Mouse (Mus musculus) neural tube, embryonic 11.5 days (tissue): ENCODE measurements around the gene Uhrf2. TPM values are rescaled to one million over a fixed set of nuclear protein-coding genes. Genes with fewer than 3 reads are reported as not detected.

ENCODE experiments used
- ATAC-seq: fragments of 200-750 bp; cut with Nextera tagmentation; 2 replicates; pipeline ENCODE4 v1.8.0; 2017; ENCODE audit warnings: moderate number of reproducible peaks, mild to moderate bottlenecking, moderate TSS enrichment, moderate library complexity; ENCODE audit not compliant: insufficient read depth, low FRiP score, low TSS enrichment
- DNase-seq: peaks from one replicate; pipeline ENCODE4 v3.0.0-alpha.2; 2015; ENCODE audit warnings: low spot score
- H3K27ac ChIP-seq: fragments of 300-500 bp; sonication (generic); 2 replicates; pipeline ENCODE4 v1.5.1; 2014; ENCODE audit warnings: low read depth, mild to moderate bottlenecking, low read length
- H3K27me3 ChIP-seq: fragments of 300-500 bp; sonication (generic); 2 replicates; pipeline ENCODE4 v1.6.1; 2014; ENCODE audit warnings: mild to moderate bottlenecking, low read length, mixed read lengths; ENCODE audit not compliant: control insufficient read depth, insufficient read depth
- H3K36me3 ChIP-seq: fragments of 300-500 bp; sonication (generic); 2 replicates; pipeline ENCODE4 v1.6.1; 2014; ENCODE audit warnings: mild to moderate bottlenecking, low read length, moderate library complexity, mixed read lengths; ENCODE audit not compliant: control insufficient read depth, insufficient read depth
- H3K4me1 ChIP-seq: fragments of 300-500 bp; sonication (generic); 2 replicates; pipeline ENCODE4 v1.6.1; 2014; ENCODE audit warnings: low read length, mixed read lengths; ENCODE audit not compliant: control insufficient read depth, insufficient read depth
- H3K4me2 ChIP-seq: fragments of 300-500 bp; sonication (generic); 2 replicates; pipeline ENCODE4 v1.6.1; 2014; ENCODE audit warnings: low read depth, mild to moderate bottlenecking, moderate library complexity
- H3K4me3 ChIP-seq: fragments of 300-500 bp; sonication (generic); 2 replicates; pipeline ENCODE4 v1.5.1; 2014; ENCODE audit warnings: low read depth, low read length
- H3K9ac ChIP-seq: fragments of 300-500 bp; sonication (generic); 2 replicates; pipeline ENCODE4 v1.6.1; 2014; ENCODE audit warnings: mild to moderate bottlenecking, low read length
- H3K9me3 ChIP-seq: fragments of 300-500 bp; sonication (generic); 2 replicates; pipeline ENCODE4 v1.6.1; 2016; ENCODE audit warnings: low read length; ENCODE audit not compliant: control insufficient read depth
- WGBS: fragments of 180-500 bp; shearing (Covaris S2); extraction: QIAGEN DNeasy Blood & Tissue Kit; methylation state at CpG from one replicate; pipeline ENCODE4 v1.1.7; 2014; 5-methylcytosine and 5-hydroxymethylcytosine counted together
- polyA plus RNA-seq: library from polyadenylated mRNA; unstranded; fragments of >200 nt; fragmentation: Nextera tagmentation; extraction: Ambion mirVana; gene quantifications from 2 replicates; pipeline ENCODE4 v1.2.1, GENCODE M21; 2014

Uhrf2 gene
- polyA plus RNA-seq, 1 experiment from 2014 or later = 79.1 TPM

DNA sequence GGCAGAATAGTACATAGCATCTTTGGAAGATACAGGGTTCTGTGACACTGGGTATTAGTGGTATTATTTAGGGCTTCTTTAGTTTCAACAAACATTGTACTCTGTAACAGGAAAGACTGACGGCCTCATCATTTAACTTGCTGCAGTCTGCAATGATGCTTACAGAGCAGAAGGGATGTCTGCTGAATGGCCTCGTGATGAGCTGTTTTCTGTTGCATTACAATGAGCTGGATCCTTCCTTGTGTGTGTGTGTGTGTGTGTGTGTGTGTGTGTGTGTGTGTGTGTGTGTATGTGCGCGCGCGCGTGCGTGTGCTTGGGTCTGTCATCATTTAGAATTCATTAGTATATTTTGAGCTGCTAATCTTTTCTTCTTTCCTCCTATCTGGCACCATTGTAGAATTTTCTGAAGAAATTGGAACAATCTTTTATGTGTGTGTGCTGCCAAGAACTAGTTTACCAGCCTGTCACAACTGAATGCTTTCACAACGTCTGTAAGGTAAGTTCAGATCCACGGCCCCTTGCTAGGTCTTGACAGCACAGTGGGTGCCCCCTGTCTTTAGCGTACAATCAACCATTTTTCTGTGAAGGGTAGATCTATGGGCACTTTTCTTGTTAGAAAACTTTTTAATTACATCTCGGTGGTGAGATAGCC is 61.5 kb downstream of the Uhrf2 start:
- ATAC-seq = no peak
- no peaks in the 10 kb centered on the region for H3K27me3 ChIP-seq
- H3K4me3 ChIP-seq = no peak overlapping the region
- no peak overlapping the region for H3K9ac ChIP-seq
- peaks cover 15% of the 10 kb centered on the region for H3K36me3 ChIP-seq
- H3K4me1 ChIP-seq = no peaks in the 10 kb centered on the region
- H3K4me2 ChIP-seq = no peak overlapping the region
- WGBS = 91% methylated on average over 12 of the region's 12 CpGs
- no peak for DNase-seq
- H3K9me3 ChIP-seq = no peaks in the 10 kb centered on the region
- no peak overlapping the region for H3K27ac ChIP-seq

DNA sequence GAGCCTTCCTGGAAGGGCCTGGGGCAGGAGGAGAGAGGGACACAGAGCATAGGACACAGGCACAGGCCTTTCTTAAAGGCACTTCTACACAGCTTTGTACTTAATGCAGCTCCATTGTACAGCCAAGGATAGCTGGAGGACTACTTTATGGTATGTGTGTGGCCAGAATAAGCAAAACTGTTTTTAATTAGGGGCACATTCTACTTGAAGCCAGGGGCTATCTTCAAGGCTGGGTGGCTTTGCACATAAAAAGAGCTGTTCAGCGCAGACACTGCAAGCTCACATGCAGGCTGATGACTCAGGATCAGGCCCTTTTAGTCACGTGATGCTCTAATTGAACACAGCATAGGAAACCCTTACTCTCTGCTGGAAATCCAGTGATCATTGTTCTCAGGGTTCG is 65.9 kb downstream of the Uhrf2 start:
- peak; percentile 52 for ATAC-seq
- H3K9ac ChIP-seq = no peak overlapping the region
- no peak overlapping the region for H3K4me3 ChIP-seq
- peaks cover 12% of the 10 kb centered on the region for H3K36me3 ChIP-seq
- WGBS = 75% methylated on average over 3 of the region's 3 CpGs
- no peaks in the 10 kb centered on the region for H3K4me1 ChIP-seq
- DNase-seq = no peak
- H3K27ac ChIP-seq = no peak overlapping the region
- no peaks in the 10 kb centered on the region for H3K27me3 ChIP-seq
- H3K4me2 ChIP-seq = no peak overlapping the region
- no peaks in the 10 kb centered on the region for H3K9me3 ChIP-seq

DNA sequence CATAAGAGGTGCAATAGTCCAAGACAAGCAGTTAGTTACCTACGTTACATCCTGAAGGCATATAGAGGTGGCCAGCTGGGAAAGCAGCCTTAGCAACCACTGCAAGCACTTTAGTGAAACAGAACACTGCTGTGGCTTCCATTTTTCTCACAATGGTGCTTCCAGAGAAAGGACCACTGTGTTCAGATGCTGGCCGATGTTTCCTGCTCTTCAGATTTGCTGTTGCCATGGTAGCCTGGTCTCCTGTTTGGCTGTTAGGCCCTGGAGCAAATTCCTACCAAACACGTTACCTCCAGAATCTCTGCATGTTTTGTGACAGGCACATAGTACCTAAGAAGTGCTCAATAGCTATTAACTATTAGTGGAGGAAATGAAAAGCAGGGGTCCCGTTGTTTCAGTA is 66.7 kb downstream of the Uhrf2 start:
- Histone ChIP-seq H3K9ac (no peak overlapping the region), H3K4me2 (no peak overlapping the region), H3K27me3 (no peaks in the 10 kb centered on the region), H3K36me3 (peaks cover 12% of the 10 kb centered on the region), H3K4me1 (no peaks in the 10 kb centered on the region), H3K27ac (no peak overlapping the region), H3K9me3 (no peaks in the 10 kb centered on the region), H3K4me3 (no peak overlapping the region)
- DNase-seq (no peak), ATAC-seq (no peak)
- 86% methylated on average over 4 of the region's 4 CpGs for WGBS

DNA sequence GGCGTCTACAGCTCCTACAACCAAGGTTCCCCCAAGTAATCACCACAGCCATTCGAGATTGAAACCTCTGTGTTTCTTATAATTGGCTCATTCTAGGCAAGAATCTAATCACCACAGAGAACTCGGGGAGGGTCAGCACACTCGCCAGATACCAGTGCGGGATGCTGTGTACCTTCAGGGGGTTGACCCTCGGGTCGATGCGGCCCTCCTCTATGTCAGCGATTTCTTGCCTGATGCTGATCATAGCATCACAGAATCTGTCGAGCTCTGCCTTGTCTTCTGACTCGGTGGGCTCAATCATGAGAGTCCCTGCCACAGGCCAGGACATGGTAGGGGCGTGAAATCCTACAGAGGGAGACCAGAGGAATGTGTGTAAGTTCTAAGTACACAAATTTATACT is 70.3 kb downstream of the Uhrf2 start:
- H3K4me3 ChIP-seq = no peak overlapping the region
- H3K9me3 ChIP-seq = no peaks in the 10 kb centered on the region
- no peak overlapping the region for H3K4me2 ChIP-seq
- no peaks in the 10 kb centered on the region for H3K4me1 ChIP-seq
- DNase-seq (no peak), ATAC-seq (no peak)
- WGBS = 96% methylated on average over 12 of the region's 12 CpGs
- no peaks in the 10 kb centered on the region for H3K27me3 ChIP-seq
- H3K9ac ChIP-seq = no peak overlapping the region
- H3K36me3 ChIP-seq = peaks cover 4% of the 10 kb centered on the region
- H3K27ac ChIP-seq = no peak overlapping the region

DNA sequence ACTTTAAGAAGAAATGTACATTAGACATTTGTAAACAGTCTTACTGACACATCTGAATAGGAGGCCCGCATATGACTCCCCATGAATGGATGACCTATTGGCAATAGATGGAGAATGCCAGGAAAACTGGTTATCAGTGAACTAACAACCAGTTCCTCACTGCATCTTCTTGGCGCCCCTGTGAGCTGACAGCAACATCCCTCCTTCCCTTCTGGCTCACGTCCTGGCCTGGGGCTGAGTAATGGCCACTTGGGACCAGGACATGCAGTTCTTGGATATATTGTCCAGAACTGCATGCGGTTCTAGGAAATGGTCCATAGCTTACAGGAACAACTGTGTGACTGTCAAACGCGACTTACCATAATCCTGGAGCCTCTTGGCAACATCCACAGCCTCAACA is 72.3 kb downstream of the Uhrf2 start:
- no peaks in the 10 kb centered on the region for H3K4me1 ChIP-seq
- H3K9me3 ChIP-seq = no peaks in the 10 kb centered on the region
- no peak overlapping the region for H3K9ac ChIP-seq
- DNase-seq = no peak
- peaks cover 4% of the 10 kb centered on the region for H3K36me3 ChIP-seq
- H3K4me3 ChIP-seq = no peak overlapping the region
- no peak overlapping the region for H3K4me2 ChIP-seq
- H3K27me3 ChIP-seq = no peaks in the 10 kb centered on the region
- 88% methylated on average over 6 of the region's 6 CpGs for WGBS
- H3K27ac ChIP-seq = no peak overlapping the region
- no peak for ATAC-seq

DNA sequence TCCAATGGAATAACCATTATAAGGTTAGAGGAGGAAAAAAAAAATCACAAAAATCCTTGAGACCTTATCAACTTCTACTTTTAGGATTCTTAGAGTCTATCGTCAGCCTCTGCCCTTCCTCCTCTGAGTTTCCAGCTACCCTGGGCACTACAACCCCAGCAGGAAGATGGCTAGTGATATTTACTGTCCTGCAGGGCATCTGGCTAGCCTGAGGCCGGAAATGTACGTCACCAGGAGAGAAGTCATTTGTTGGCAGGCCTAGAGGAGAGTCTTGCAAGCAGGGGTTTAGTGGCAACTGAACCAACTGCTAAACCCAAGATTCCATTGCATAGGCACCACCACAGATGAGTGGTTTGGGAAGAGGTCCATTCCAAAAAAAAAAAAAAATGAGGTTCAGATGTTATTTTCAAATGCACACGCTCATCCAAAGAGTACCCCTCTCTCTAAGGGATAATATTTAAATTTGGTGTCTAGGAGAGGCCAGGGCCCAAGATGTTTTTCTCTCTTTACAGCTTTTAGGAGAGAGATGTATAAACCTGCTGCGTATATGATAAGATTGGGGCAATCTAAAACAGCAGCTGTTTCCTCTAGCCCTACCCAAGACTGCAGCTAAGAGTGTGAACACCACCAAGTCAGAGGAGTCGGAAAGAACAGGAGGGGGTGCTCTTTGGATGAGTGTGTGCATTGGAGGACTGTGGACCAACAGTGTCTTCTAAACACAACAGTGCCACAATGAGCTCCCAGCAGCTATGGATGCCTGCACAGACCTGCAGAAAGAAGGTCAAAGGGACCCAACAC is 74.9 kb downstream of the Uhrf2 start:
- Histone ChIP-seq H3K4me1 (no peaks in the 10 kb centered on the region), H3K36me3 (no peaks in the 10 kb centered on the region), H3K4me3 (no peak overlapping the region), H3K9ac (no peak overlapping the region), H3K27me3 (no peaks in the 10 kb centered on the region), H3K9me3 (no peaks in the 10 kb centered on the region), H3K27ac (no peak overlapping the region), H3K4me2 (no peak overlapping the region)
- WGBS = 90% methylated on average over 6 of the region's 6 CpGs
- ATAC-seq (no peak), DNase-seq (no peak)

DNA sequence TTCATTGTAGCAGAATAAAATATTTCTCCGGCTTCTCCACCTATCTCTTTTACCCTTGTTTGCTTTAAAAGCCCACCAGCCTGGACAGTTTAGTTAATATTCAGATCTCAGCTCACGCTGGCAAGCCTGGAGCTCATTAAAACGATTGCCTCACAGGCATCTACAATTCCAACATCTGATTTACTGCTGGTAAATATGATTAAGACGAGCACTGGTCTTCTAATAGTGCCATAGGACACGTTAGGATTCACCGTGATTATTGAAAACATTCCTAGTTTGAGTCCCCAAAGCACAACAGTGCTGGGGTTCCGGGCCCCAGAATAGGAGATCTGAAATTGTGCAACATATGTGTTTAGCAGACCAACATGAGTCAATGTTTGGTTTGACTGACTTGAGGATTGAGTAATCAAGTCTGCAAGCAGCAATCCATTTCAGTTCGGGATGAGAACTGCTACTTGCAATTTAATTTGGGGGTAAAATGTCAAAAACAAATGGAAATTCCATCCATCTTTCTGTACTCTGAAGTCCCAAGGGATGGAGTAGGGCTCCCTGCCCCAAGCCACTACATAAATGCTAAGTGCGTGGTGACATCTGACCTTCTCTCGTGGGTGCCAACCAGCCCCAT is 77.0 kb downstream of the Uhrf2 start:
- ATAC-seq (no peak), DNase-seq (no peak)
- Histone ChIP-seq H3K4me2 (no peak overlapping the region), H3K36me3 (no peaks in the 10 kb centered on the region), H3K4me1 (no peaks in the 10 kb centered on the region), H3K9ac (no peak overlapping the region), H3K9me3 (no peaks in the 10 kb centered on the region), H3K4me3 (no peak overlapping the region), H3K27me3 (no peaks in the 10 kb centered on the region), H3K27ac (no peak overlapping the region)
- 73% methylated on average over 10 of the region's 10 CpGs for WGBS

DNA sequence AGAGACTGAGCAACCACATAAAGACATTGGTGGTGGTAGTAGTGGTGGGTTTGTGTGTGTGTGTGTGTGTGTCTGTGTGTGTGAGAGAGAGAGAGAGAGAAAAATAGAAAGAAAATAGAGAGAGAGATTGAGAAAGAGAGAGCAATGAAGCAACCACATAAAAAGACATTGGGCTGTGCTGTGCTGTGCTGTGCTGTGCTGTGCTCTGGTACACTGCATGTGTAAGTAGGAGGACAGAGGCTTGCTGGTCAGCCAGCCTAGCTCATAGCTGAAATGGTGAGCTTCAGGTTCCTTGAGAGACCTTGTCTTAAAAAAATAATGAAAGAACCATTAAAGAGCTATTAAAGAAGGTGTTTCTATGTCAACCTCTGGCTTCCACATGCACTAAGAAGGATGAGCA is 78.3 kb downstream of the Uhrf2 start:
- no peak overlapping the region for H3K27ac ChIP-seq
- no peaks in the 10 kb centered on the region for H3K9me3 ChIP-seq
- H3K4me3 ChIP-seq = no peak overlapping the region
- no peaks in the 10 kb centered on the region for H3K27me3 ChIP-seq
- H3K36me3 ChIP-seq = no peaks in the 10 kb centered on the region
- no peak overlapping the region for H3K9ac ChIP-seq
- ATAC-seq = no peak
- H3K4me1 ChIP-seq = no peaks in the 10 kb centered on the region
- no peak for DNase-seq
- H3K4me2 ChIP-seq = no peak overlapping the region

DNA sequence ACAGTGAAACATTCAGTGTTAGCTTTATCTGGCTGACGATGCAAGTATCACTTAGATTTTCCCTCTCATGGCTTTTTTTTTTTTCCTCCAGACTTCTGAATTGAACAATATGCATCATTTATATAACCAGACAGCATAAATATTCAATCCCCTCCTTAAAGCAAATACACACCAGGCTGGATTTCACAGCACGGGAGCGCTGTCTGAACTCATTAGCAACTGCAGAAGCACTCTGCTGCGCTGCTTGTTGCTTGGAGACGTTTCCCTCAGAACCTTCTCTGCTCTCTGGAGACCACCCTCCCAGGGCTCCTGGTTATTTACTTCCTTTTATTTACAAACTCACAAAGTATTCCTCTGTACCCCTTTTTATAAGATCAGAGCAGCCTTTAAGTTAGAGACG is 78.8 kb downstream of the Uhrf2 start:
- Histone ChIP-seq H3K27ac (no peak overlapping the region), H3K9ac (no peak overlapping the region), H3K4me3 (no peak overlapping the region), H3K4me1 (no peaks in the 10 kb centered on the region), H3K27me3 (no peaks in the 10 kb centered on the region), H3K9me3 (no peaks in the 10 kb centered on the region), H3K36me3 (no peaks in the 10 kb centered on the region), H3K4me2 (no peak overlapping the region)
- ATAC-seq (no peak), DNase-seq (no peak)
- WGBS = 78% methylated on average over 6 of the region's 6 CpGs
